Mouse (Mus musculus): ENCODE results near the gene Tiam2. TPM values are rescaled to one million over a fixed set of nuclear protein-coding genes. Genes with fewer than 3 reads are reported as not detected.

Tiam2 gene
- total and polyA plus RNA-seq, 3 experiments: 0.42 to 1.9 TPM; not detected in 1

DNA sequence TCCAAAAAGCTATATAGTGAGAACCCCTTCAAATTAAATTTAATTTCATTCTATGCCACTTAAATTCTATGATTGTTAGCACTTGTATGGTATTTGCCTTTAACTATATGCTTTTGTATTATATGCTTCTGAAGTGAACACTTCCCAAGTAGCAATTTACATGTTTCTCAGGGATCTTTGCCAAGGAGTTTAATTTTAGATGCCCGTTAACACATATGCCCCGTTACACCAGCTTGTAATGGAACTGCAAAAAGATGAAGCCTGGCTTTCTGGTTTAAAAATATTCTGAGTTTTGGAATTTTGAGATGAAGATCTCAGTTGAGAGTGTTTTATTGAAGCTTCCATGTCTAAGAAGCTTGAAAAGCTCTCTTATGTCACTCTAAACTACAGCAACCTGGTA, 67.6 kb downstream of the Tiam2 start:
- DNase-seq (ENCODE audit: low read depth, low spot score): no peak
- H3K27me3 ChIP-seq (ENCODE audit: control insufficient read depth in 1 of 2, insufficient read depth in 2 of 2, low read length in 2 of 2): no peaks in the 10 kb centered on the region; a peak in 1 of 4 replicates
- no peak overlapping the region for H3K9ac ChIP-seq (ENCODE audit: control insufficient read depth, low read depth, low read length, poor library complexity, severe bottlenecking)
- H3K27ac ChIP-seq (ENCODE audit: control insufficient read depth, low read depth, low read length): no peak overlapping the region
- TF ChIP-seq TBP (IDR thresholded peaks at IDR 0.05; ENCODE audit: low read depth, low read length): no peak
- TF ChIP-seq ELF1 (IDR thresholded peaks at IDR 0.05; ENCODE audit: low read depth, low read length): no peak
- TF ChIP-seq NRF1 (IDR thresholded peaks at IDR 0.05; ENCODE audit: insufficient read depth, low read depth, low read length, poor library complexity, severe bottlenecking): no peak
- TF ChIP-seq KAT2A (conservative IDR thresholded peaks at IDR 0.05; ENCODE audit: low read depth, low read length): no peak
- no peak for TF ChIP-seq USF2 (IDR thresholded peaks at IDR 0.05; ENCODE audit: borderline replicate concordance in 1 of 2, insufficient read depth in 1 of 2, low read depth in 1 of 2, low read length in 2 of 2)
- no peak for TF ChIP-seq MYB (IDR thresholded peaks at IDR 0.05; ENCODE audit: low read depth, low read length)
- no peak for TF ChIP-seq UBTF (IDR thresholded peaks at IDR 0.05; ENCODE audit: borderline replicate concordance, insufficient read depth, low read depth, low read length)
- no peaks in the 10 kb centered on the region for H3K79me2 ChIP-seq (ENCODE audit: control insufficient read depth, insufficient read depth, low read length, poor library complexity)
- H3K9me3 ChIP-seq (replicated peaks; ENCODE audit: insufficient read depth, low read length): no peaks in the 10 kb centered on the region
- H3K36me3 ChIP-seq (ENCODE audit: control insufficient read depth in 1 of 2, insufficient read depth in 2 of 2, low read length in 2 of 2): no peaks in the 10 kb centered on the region
- H3K4me3 ChIP-seq (ENCODE audit: control insufficient read depth in 1 of 2, insufficient read depth in 1 of 2, low read depth in 2 of 2, low read length in 2 of 2): no peak overlapping the region
- H3K4me1 ChIP-seq (ENCODE audit: control insufficient read depth in 1 of 2, insufficient read depth in 2 of 2, low read length in 2 of 2): no peaks in the 10 kb centered on the region

DNA sequence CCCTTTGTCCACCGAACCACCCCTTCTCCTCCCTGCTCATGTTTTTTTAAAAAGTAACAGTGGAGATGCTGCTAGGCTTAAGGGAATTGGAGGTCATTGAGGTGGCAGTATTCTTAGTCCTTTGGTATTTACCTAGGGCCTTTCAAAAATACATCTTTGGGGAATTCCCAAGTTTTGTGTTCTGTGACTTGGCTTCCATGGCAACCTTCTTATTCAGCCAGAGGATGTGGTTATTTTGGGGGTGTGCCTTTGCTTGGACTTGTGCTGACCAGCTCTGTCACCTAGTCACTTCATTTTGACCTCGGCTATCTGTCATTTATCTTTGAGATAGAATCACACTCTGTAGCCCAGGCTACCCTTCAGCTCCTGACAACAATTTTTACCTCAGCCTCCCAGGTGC, 68.6 kb downstream of the Tiam2 start:
- DNase-seq (ENCODE audit: low read depth, low spot score): no peak
- no peaks in the 10 kb centered on the region for H3K9me3 ChIP-seq (replicated peaks; ENCODE audit: insufficient read depth, low read length)
- H3K27ac ChIP-seq (ENCODE audit: control insufficient read depth, low read depth, low read length): no peak overlapping the region
- no peak overlapping the region for H3K9ac ChIP-seq (ENCODE audit: control insufficient read depth, low read depth, low read length, poor library complexity, severe bottlenecking)
- H3K4me1 ChIP-seq (ENCODE audit: control insufficient read depth in 1 of 2, insufficient read depth in 2 of 2, low read length in 2 of 2): no peaks in the 10 kb centered on the region
- TF ChIP-seq BHLHE40 (IDR thresholded peaks at IDR 0.05; ENCODE audit: borderline replicate concordance, low read depth, low read length): no peak
- TF ChIP-seq GABPA (IDR thresholded peaks at IDR 0.05; ENCODE audit: low read depth, low read length): no peak
- no peak for TF ChIP-seq TAL1 (IDR thresholded peaks at IDR 0.05; ENCODE audit: low read length)
- no peak for TF ChIP-seq MXI1 (IDR thresholded peaks at IDR 0.05; ENCODE audit: low read depth, low read length)
- no peak for TF ChIP-seq KAT2A (conservative IDR thresholded peaks at IDR 0.05; ENCODE audit: low read depth, low read length)
- TF ChIP-seq ELF1 (IDR thresholded peaks at IDR 0.05; ENCODE audit: low read depth, low read length): no peak
- TF ChIP-seq TBP (IDR thresholded peaks at IDR 0.05; ENCODE audit: low read depth, low read length): no peak
- TF ChIP-seq CHD1 (IDR thresholded peaks at IDR 0.05; ENCODE audit: low read depth, low read length): no peak
- no peak for TF ChIP-seq CTCF (IDR thresholded peaks at IDR 0.05 in 2 of 3, conservative IDR thresholded peaks at IDR 0.05 in 1 of 3; ENCODE audit: control insufficient read depth in 1 of 3, insufficient read depth in 1 of 3, low read depth in 2 of 3, low read length in 3 of 3, poor library complexity in 1 of 3, severe bottlenecking in 1 of 3)
- no peak for TF ChIP-seq ZMIZ1 (IDR thresholded peaks at IDR 0.05; ENCODE audit: low read depth, low read length)
- no peaks in the 10 kb centered on the region for H3K79me2 ChIP-seq (ENCODE audit: control insufficient read depth, insufficient read depth, low read length, poor library complexity)
- no peaks in the 10 kb centered on the region for H3K36me3 ChIP-seq (ENCODE audit: control insufficient read depth in 1 of 2, insufficient read depth in 2 of 2, low read length in 2 of 2)
- H3K4me3 ChIP-seq (ENCODE audit: control insufficient read depth in 1 of 2, insufficient read depth in 1 of 2, low read depth in 2 of 2, low read length in 2 of 2): no peak overlapping the region
- no peaks in the 10 kb centered on the region; a peak in 1 of 4 replicates for H3K27me3 ChIP-seq (ENCODE audit: control insufficient read depth in 1 of 2, insufficient read depth in 2 of 2, low read length in 2 of 2)

Data from MEL (cell line).